Mouse (Mus musculus) embryonic fibroblast, embryonic 13.5 days (primary cell): ENCODE data around the gene Defb20.

Experiments
- CTCF ChIP-seq: IDR thresholded peaks from 2 replicates; pipeline ENCODE4 v1.5.1; 2011; ENCODE audit warnings: mild to moderate bottlenecking, control low read depth, low read length, moderate library complexity, borderline replicate concordance; ENCODE audit not compliant: insufficient read depth
- POLR2A ChIP-seq: IDR thresholded peaks from 2 replicates; pipeline ENCODE4 v1.6.1; 2011; ENCODE audit warnings: low read depth, mild to moderate bottlenecking, control low read depth, low read length, moderate library complexity

DNA sequence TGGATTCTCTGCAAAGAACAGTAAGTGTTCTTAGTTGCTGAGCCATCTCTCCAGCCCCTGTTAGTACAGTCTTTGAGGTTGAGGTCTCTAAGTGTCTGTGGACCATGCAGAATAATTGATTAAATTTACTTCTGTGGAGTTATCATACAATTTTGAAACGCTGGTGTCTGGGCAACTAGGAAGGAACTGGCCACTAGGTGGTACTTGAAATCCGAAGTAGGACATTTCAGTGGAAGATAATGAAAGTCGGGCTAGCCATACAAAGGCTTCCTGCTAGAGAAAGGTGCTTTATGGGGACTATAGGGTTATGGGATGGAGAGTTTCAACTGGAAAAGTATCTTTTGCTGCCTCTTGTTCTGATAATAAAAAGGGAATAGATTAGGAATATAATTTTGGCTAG lies 4.4 kb upstream of the Defb20 start:
- TF ChIP-seq CTCF (no peak), POLR2A (no peak)
